Mouse (Mus musculus) embryo, embryonic 11.5 days (tissue): ENCODE data around the gene Ednrb.
"Not testable (repeated sequence)": the region's sequence is repeated elsewhere in the genome, so short reads cannot be mapped to it uniquely, and the experiment has no call there.

Source experiments
- DNase-seq: peaks from one replicate; pipeline ENCODE4 v3.0.0-alpha.2; 2012; ENCODE audit warnings: low read depth, low spot score

The Ednrb gene

GRCm38 (mm10) chr14:103822590-103822989 is 21.6 kb downstream of the Ednrb start:
- DNase-seq = no peak

- DNase-seq = no peak
Measured at GRCm38 (mm10) chr14:103816637-103817308, 27.4 kb downstream of the Ednrb start.

DNA sequence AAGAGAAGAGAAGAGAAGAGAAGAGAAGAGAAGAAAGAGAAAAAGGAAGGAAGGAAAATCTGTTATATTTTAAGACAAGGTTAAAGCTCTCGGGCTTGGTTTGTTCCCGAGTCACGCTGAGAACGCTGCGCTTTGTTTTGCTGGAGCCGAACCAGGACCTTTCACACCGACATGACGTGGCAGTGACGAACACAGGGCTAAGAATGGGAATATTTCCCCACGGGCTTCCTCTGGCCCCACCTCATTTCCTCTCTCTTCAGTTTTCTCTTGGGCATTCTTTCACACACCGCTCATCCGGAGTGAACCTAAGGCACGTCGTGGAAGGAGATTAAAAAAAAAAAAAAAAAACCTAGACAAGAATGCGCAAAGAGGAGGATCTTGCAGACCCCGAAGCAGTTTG is 28.7 kb downstream of the Ednrb start:
- no peak for DNase-seq

DNA sequence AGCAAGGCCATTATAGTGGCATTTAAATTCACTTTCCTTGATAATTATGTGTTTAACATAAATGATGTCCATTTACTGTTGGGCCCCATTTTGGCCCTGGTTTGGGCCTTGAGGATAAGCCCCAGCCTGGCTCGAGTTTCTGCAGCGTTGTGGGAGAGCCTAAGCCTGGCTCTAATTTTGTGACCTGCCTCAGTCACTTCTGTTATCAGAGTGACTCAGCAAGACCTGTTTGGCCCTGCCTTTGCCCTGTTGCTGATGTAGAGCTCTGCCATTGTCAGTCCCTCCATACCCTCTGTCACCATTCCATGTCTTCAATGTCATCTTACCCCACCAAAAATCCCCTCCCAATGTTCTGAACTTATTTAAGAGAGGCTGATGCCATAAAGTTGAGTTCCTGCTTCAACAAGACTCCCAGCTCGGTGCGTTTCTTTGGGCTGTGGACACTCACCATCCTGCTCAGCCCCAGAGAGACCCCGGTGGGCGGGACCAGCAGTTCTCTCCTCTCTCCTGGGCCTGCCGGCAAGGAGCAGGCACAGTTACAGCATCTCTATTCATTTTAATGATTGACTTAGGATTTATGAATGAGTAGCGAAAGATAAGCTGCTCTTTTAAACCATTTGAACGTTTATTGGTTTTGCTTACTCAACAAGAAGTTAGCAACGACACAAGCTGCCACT is 30.0 kb downstream of the Ednrb start:
- no peak for DNase-seq

GRCm38 (mm10) chr14:103813246-103813645 is 31.0 kb downstream of the Ednrb start:
- no peak for DNase-seq

GRCm38 (mm10) chr14:103811291-103811690 is 32.9 kb downstream of the Ednrb start:
- DNase-seq = no peak

DNA sequence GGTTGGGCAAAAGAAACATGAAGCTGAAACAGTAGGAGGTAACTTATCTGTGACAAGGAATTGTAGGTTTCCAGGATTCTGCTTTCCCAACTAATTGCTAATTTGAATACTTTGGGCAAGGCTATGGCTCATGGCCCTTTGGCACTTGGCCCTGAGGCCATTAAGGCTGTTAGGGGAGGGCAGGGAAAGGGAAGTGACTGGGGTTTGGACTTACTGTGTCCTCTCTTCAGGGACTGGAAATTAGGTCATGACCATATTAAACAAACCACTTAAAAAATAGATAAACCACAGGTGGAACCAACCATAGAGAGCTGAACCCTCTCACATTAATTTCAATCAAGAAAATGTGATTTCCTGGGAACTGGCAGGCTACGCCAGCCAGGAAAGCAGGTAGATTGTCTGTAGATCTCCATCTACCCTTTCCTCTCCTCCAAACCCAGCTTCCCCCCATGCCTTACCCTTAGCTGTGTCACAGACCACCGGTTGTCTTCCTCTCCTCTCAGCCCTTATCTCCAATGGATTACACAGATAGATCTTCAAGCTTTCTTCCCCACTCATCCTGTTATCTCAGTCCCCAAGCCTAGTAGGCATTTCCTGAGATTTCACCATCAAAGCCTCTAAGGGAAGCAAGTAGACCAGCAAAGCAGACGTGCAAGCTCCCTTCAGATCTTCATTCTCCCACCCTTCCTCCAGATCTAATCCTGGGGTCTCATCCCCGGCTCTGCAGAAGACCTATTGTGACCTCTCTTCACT is 40.1 kb downstream of the Ednrb start:
- no peak for DNase-seq

- no peak for DNase-seq
Measured at GRCm38 (mm10) chr14:103797123-103797522, 47.1 kb downstream of the Ednrb start.

GRCm38 (mm10) chr14:103795591-103795990 is 48.6 kb downstream of the Ednrb start:
- DNase-seq = no peak

DNA sequence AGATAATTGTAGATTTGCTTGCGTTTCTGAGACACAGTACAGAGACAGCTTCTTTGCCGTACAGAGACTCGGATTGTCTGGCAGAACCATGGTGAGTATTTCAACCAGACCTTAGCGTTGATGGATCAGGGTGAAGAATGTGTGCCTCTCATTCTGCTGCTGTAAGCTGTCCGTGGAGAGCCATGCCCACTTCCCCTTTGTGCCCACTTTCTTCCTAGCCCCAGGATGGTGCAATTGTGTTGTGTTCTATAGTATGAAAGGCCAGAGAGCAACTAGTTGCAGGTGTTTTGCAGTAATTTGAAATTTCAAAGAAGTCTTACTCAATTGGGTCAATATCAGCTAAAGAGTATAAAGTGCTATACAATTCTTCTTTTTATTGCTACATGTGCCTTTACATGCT is 50.8 kb downstream of the Ednrb start:
- DNase-seq = no peak

DNA sequence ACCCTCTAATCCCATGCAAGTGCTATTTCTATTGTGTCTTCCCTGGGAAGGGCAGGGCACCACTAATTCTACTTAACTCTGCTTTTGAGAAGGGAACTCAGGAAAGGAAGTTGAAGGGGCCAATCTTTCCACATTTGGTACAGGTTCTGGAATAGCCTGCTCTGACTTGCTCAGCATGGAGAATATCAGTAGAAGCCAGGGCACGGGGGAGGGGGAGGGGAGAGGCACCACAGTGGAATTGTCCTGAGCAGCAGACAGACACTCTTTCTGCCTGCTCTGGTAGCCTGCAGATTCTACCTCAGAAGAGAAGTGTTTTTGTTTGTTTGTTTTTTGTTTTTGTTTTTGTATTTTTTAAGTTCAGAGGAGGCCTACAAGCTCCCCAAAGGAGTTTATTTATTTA is 51.5 kb downstream of the Ednrb start:
- no peak for DNase-seq

DNA sequence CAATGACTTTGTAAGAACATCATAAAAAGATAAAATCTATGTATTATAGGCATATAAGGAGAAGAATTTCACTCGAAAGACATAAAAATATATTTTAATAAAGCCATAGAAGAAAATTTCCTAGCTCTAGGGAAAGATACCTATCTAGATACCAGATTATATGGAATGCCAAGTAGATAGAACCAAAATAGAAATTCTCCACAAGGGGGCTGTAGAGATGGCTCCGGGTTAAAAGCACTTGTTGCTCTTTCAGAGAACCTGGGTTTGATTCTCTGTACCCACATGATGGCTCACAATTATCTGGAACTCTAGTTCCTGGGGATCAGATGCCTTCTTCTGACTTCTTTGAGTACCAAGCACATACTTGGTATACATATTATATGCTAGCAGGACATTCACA is 56.7 kb downstream of the Ednrb start:
- no peak for DNase-seq

GRCm38 (mm10) chr14:103785096-103785965 is 58.9 kb downstream of the Ednrb start:
- DNase-seq = no peak

DNA sequence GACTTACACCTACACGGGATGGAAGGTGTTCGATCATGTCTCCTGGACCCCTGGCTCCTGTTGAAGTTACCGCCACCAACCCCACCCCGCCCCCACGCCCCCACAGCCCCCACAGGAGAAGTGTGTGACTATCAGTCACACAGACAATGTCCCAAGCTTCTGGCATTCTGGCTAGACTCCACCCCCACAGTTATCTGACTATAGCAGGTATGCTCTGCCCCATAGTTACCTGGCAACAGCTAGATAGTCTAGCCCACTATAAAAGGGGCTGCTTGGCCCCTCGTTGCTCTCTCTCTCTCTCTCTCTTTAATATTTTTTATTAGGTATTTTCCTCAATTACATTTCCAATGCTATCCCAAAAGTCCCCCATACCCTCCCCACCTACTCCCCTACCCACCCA is 63.9 kb downstream of the Ednrb start:
- DNase-seq = not testable (repeated sequence)

- DNase-seq = no peak
Measured at GRCm38 (mm10) chr14:103779276-103779675, 64.9 kb downstream of the Ednrb start.

GRCm38 (mm10) chr14:103778533-103779151 is 65.6 kb downstream of the Ednrb start:
- no peak for DNase-seq

DNA sequence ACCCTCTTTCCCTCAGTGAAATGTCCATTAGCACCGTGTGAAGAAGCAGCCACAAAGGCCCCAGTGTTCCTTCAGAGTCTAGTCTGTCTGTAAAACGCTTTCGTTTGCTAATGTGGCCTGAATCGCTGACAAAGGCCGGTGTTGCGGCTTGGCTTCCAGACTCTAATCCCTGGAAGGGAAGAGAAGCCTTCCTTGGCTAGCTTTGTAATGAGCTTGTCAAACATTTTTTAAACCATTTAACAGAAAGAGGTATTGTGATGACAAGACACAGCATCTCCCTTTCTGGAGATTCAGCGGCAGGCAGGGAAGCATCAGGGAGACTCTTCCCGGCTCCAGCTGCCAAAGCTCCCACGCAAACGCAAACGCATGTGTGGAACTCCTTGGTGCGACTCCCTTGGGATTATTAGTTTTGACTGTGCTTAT is 66.2 kb downstream of the Ednrb start:
- DNase-seq = peak; percentile 30

GRCm38 (mm10) chr14:103777386-103777785 is 66.8 kb downstream of the Ednrb start:
- no peak for DNase-seq

DNA sequence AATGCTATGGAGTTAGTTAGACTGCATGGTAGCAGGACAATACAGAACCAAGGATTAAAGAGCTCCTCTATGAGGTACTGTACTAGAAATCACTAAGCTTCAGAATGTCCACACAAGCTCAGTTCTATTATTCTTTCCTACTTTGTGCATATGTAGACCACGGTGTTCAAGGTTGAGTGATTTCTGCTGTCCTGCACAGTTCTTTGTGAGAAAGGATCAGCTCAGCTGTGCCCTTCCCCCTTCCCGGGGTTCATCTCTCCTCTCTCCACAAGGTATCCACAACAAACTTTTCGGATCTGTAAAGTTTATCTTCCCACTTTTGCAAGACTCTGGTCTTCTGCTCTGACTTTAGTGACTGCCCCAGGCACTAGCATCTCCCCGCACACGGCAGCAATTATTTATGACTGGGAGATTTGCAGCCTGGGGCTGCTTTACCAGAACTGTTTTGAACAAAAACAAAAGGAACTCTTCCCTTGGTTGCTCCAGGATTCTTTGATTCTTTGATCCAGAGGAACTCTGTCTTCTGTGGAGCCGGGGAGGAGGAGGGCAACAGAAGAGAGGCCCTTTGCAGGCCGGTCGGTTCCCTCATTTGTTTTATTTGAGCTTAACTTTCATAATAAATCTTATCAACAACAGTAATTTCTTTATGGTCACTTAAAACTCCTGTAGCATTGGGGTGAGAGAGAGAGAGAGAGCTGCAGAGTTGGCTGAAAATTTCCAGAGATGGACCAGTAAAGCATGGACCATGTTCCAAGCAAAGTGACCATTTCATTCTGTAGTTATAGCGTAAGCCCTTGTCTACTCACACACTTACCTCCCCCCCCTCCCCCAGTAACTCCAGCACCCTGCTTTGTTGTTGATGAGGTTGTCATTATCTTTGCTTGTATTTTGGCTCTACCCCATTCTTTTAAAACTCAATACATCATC is 74.6 kb downstream of the Ednrb start:
- DNase-seq = no peak

GRCm38 (mm10) chr14:103767488-103767887 is 76.7 kb downstream of the Ednrb start:
- no peak for DNase-seq
